Comparison of ENCODE assay signal across 10 mouse cellular contexts in genomic region chr9:121319323-121319966, GRCm38 (mm10). TPM values are rescaled to one million over a fixed set of nuclear protein-coding genes. Genes with fewer than 3 reads are reported as not detected.
DNase-seq lines count a peak whose midpoint lies in the region; ATAC-seq lines count a peak whose summit lies in the region.
"Had no signal": no experiment of that assay in that cellular context is flagged by ENCODE, and none has a peak within 500 bp of the region (broad histone marks: within the 10 kb centered on the region; RNA-seq: fewer than 3 reads in every experiment).

No protein-coding gene starts in this region.

- H3K9ac ChIP-seq in forebrain, embryonic 13.5 days, result no peak overlapping the region; the same call in 1 of the 2 replicates
- H3K9ac ChIP-seq in neural tube, embryonic 14.5 days (replicated peaks; ENCODE audit: low read depth, low read length), result no peak overlapping the region

- intact Hi-C loops in left cerebral cortex, postnatal 10 days (cut with DNase I), result no loop called here

- peak overlapping the region; percentile 87 for H3K27ac ChIP-seq in forebrain, embryonic 13.5 days
- H3K27ac ChIP-seq in neural tube, embryonic 14.5 days (ENCODE audit: low read depth, low read length), result peak overlapping the region; percentile 7; the same call in 1 of the 2 replicates

- no peaks in the 10 kb centered on the region for H3K9me3 ChIP-seq in forebrain, embryonic 13.5 days (replicated peaks)
- H3K9me3 ChIP-seq in neural tube, embryonic 14.5 days (ENCODE audit: control insufficient read depth, low read length), result no peaks in the 10 kb centered on the region

- no peak overlapping the region for H3K4me3 ChIP-seq in forebrain, embryonic 13.5 days
- H3K4me3 ChIP-seq in neural tube, embryonic 14.5 days (ENCODE audit: low read depth, low read length), result no peak overlapping the region

- H3K36me3 ChIP-seq in forebrain, embryonic 13.5 days (ENCODE audit: poor library complexity, severe bottlenecking), result peaks cover 13% of the 10 kb centered on the region
- H3K36me3 ChIP-seq in neural tube, embryonic 14.5 days (ENCODE audit: control insufficient read depth, insufficient read depth, low read length), result no peaks in the 10 kb centered on the region

- ATAC-seq in forebrain, embryonic 13.5 days, result peak; percentile 68
- ATAC-seq in neural tube, embryonic 14.5 days (ENCODE audit: low read depth), result peak; percentile 38; the same call in 1 of the 2 replicates

- 33% methylated on average over 10 of the region's 10 CpGs for WGBS in forebrain, embryonic 13.5 days
- WGBS in neural tube, embryonic 14.5 days, result 39% methylated on average over 10 of the region's 10 CpGs

- no peaks in the 10 kb centered on the region for H3K27me3 ChIP-seq in forebrain, embryonic 13.5 days
- H3K27me3 ChIP-seq in neural tube, embryonic 14.5 days (ENCODE audit: control insufficient read depth, insufficient read depth, low read length), result no peaks in the 10 kb centered on the region

- H3K4me1 ChIP-seq in forebrain, embryonic 13.5 days, result peaks cover 46% of the 10 kb centered on the region
- peaks cover 26% of the 10 kb centered on the region for H3K4me1 ChIP-seq in neural tube, embryonic 14.5 days (ENCODE audit: control insufficient read depth, insufficient read depth, low read length)

- DNase-seq in left cerebral cortex, adult 18-20 months (ENCODE audit: low spot score in 2 of 2), result peak; percentile 49 to 57
- no peak for DNase-seq in left cerebral cortex, postnatal 10 days (ENCODE audit: extremely low spot score in 1 of 2, low spot score in 2 of 2)
- peak; percentile 69 for DNase-seq in hindlimb bud, embryonic 11.5 days (ENCODE audit: extremely low spot score, low read depth, low spot score)
- DNase-seq in layer of hippocampus, postnatal 14 days (ENCODE audit: low spot score in 2 of 2), result no peak
- DNase-seq in kidney, adult 9 months, result no peak
- DNase-seq in T-cell, adult 2 months (ENCODE audit: low spot score), result no peak
- DNase-seq: cerebellum, adult 11-12 months; lung, postnatal 14 days had no signal

- no peak overlapping the region for H3K4me2 ChIP-seq in forebrain, embryonic 13.5 days
- no peak overlapping the region for H3K4me2 ChIP-seq in neural tube, embryonic 14.5 days (ENCODE audit: low read depth, low read length)

RNA-seq across cellular contexts. Expression of gene Trak1, which starts 22.1 kb away (rescaled TPM):
- 100 to 1,000 TPM; 239 to 275 TPM for total RNA-seq in left cerebral cortex, adult 18-20 months (2021)
- total RNA-seq in left cerebral cortex, postnatal 10 days (2021), result 100 to 1,000 TPM; 213 to 215 TPM
- polyA plus RNA-seq in forebrain, embryonic 13.5 days (2015; fragmentation: Nextera tagmentation; extraction: Ambion mirVana), result 49.7 and 49.9 TPM in 2 replicates
- 58.6 and 60.0 TPM in 2 replicates for polyA plus RNA-seq in neural tube, embryonic 14.5 days (2014; fragmentation: Nextera tagmentation; extraction: Ambion mirVana)
- 100 to 1,000 TPM; 230 to 235 TPM for total RNA-seq in layer of hippocampus, postnatal 14 days (2021)

RNA-seq across cellular contexts. Expression of gene Ulk4, which starts 42.4 kb away (rescaled TPM):
- total RNA-seq in left cerebral cortex, adult 18-20 months (2021), result 1 to 10 TPM; 8.1 to 8.8 TPM
- total RNA-seq in left cerebral cortex, postnatal 10 days (2021), result 1 to 10 TPM; 7.2 to 7.5 TPM
- polyA plus RNA-seq in forebrain, embryonic 13.5 days (2015; fragmentation: Nextera tagmentation; extraction: Ambion mirVana), result 164 and 177 TPM in 2 replicates
- 65.5 and 86.7 TPM in 2 replicates for polyA plus RNA-seq in neural tube, embryonic 14.5 days (2014; fragmentation: Nextera tagmentation; extraction: Ambion mirVana)
- total RNA-seq in layer of hippocampus, postnatal 14 days (2021), result 1 to 10 TPM; 8.2 to 9.4 TPM

Comparison
In these comparisons a context has a peak if more than half of its experiments do, and no peak if none do; other contexts are left out.
1. DNase-seq: peak in left cerebral cortex, adult 18-20 months (2 of 2) and hindlimb bud, embryonic 11.5 days (single experiment); none in left cerebral cortex, postnatal 10 days (0 of 2), layer of hippocampus, postnatal 14 days (0 of 2), kidney, adult 9 months (single experiment) and T-cell, adult 2 months (single experiment).